Mouse (Mus musculus): Measurements from ENCODE around the gene E430018J23Rik. TPM values are rescaled to one million over a fixed set of nuclear protein-coding genes. Genes with fewer than 3 reads are reported as not detected.
A peak's percentile ranks its signal among the peaks of the same experiment; 100 is the strongest.

Gene E430018J23Rik
- polyA plus RNA-seq (2014; fragmentation: Nextera tagmentation; extraction: Ambion mirVana) = 5.5 and 6.2 TPM in 2 replicates

DNA sequence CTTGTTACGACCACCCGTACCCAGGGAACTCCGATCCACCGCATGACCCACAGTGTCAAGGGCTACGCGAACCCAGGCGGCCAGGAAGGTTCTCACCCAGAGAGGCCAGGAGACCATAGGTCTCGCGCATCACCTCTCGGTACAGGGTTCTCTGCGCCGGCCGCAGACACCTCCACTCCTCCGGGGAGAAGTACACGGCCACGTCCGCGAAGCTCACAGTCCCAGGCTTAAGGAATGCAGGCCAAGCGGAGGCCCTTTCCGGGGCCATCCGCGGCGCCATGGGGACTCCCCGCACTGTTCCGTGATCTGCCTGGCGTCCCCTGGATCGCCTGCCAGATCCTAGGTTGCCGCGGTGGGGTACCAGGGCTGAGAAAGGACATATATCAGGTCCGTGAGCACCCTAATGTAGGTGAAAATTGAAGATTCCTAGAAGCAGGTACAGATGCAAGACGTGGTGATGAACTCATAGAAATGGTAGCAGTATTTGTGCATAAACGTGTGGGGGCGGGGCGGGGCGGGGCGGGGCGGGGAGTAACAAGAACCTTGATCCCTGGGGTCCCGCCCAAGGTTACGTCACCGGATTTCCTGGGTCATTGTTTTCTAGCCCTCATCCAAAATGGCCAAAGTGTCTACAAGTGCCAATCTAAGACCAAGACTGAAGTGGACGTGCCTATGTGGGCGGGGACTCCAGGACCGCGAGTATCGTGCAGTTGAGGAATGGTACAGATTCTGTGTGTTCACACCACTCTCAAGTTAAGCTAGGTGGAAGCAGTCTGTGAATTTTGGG, at the start of gene E430018J23Rik:
Gene E430018J23Rik, minus strand, starts transcription at position 473 of the 787 bp plus-strand sequence.
- Histone ChIP-seq H3K36me3 (ENCODE audit: control insufficient read depth, insufficient read depth, low read length) (peaks cover 6% of the 10 kb centered on the region; the same call in 1 of the 2 replicates), H3K9ac (replicated peaks; ENCODE audit: low read length) (peak within 1 kb of the TSS; percentile 79), H3K4me3 (replicated peaks; ENCODE audit: low read depth, low read length) (peak within 1 kb of the TSS; percentile 69), H3K4me1 (ENCODE audit: control insufficient read depth, insufficient read depth, low read length) (peaks cover 14% of the 10 kb centered on the region), H3K27me3 (ENCODE audit: control insufficient read depth, insufficient read depth, low read length) (no peaks in the 10 kb centered on the region), H3K4me2 (ENCODE audit: low read length) (peak within 1 kb of the TSS; percentile 71), H3K9me3 (ENCODE audit: control insufficient read depth, low read length) (no peaks in the 10 kb centered on the region), H3K27ac (replicated peaks; ENCODE audit: low read depth, low read length) (peak within 1 kb of the TSS; percentile 88)
- DNase-seq (peak; percentile 99), ATAC-seq (ENCODE audit: low FRiP score, low TSS enrichment) (peak; percentile 90)
- WGBS = under 1% methylated on average over 45 of the region's 45 CpGs

DNA sequence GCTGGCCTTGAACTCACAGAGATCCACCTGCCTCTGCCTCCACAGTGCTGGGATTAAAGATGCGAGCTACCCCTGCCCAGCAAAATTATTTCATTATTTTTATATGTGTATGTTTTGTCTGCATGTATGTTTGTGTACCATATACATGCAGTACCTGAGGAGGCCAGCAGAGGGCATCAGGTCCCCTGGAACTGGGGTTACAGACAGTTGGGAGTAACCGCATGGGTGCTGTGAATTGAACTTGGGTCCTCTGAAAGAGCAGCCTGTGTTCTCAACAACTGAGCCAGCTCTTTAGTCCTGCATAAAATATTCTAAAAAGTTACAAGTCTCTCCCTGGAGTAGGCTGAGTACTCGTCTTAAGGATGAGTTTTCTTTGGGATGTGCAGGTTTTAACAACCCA, 44.3 kb upstream of the E430018J23Rik start:
- Histone ChIP-seq H3K4me3 (replicated peaks; ENCODE audit: low read depth, low read length) (no peak overlapping the region), H3K4me2 (ENCODE audit: low read length) (no peak overlapping the region), H3K27me3 (ENCODE audit: control insufficient read depth, insufficient read depth, low read length) (no peaks in the 10 kb centered on the region), H3K9me3 (ENCODE audit: control insufficient read depth, low read length) (peaks cover 5% of the 10 kb centered on the region; the same call in 1 of the 2 replicates), H3K36me3 (ENCODE audit: control insufficient read depth, insufficient read depth, low read length) (peaks cover 11% of the 10 kb centered on the region), H3K27ac (replicated peaks; ENCODE audit: low read depth, low read length) (no peak overlapping the region), H3K4me1 (ENCODE audit: control insufficient read depth, insufficient read depth, low read length) (no peaks in the 10 kb centered on the region), H3K9ac (replicated peaks; ENCODE audit: low read length) (no peak overlapping the region)
- DNase-seq (no peak), ATAC-seq (ENCODE audit: low FRiP score, low TSS enrichment) (no peak)
- WGBS = 84% methylated on average over 3 of the region's 3 CpGs

DNA sequence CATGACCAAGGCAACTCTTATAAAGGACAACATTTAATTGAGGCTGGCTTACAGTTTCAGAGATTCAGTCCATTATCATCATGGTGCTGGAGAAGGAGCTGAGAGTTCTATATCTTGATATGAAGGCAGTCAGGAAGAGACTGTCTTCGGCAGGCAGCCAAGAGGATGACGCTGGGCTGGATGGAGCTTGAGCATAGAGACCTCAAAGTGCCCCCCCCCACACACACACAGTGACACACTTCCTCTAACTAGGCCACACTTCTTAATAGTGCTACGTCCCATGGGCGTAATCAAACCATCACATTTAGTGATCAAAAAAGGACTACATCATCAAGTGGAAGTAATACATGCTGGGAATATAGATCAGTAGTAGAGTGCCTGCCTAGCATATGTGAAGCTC, 41.8 kb upstream of the E430018J23Rik start:
- H3K4me3 ChIP-seq (replicated peaks; ENCODE audit: low read depth, low read length) = no peak overlapping the region
- ATAC-seq (ENCODE audit: low FRiP score, low TSS enrichment) = no peak
- 94% methylated on average over 4 of the region's 4 CpGs for WGBS

DNA sequence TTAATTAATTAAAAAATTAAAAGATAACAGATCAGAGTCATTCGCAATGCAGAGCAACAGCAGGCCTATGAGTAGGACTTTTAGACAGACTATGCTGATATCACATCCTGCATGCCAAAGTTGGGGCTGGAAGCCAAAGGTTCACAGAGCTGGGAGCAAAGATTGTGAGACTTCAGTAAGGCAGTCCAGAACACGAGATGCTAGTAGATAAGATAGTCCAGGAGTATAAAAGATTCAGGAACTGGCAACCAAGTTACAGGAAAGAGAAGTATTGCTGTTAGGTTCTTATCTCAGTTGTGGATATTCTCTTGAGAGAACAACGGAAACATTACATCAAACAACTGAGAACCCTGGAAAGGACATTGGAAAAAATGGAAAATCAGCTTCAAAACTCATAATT, 32.9 kb upstream of the E430018J23Rik start:
- DNase-seq = no peak
- no peaks in the 10 kb centered on the region for H3K9me3 ChIP-seq (ENCODE audit: control insufficient read depth, low read length)
- 75% methylated on average over 3 of the region's 3 CpGs for WGBS

More for the DNA sequence above, 41.8 kb upstream of the E430018J23Rik start:
- H3K4me2 ChIP-seq (ENCODE audit: low read length) = no peak overlapping the region
- H3K27ac ChIP-seq (replicated peaks; ENCODE audit: low read depth, low read length) = no peak overlapping the region
- DNase-seq = no peak
- H3K9ac ChIP-seq (replicated peaks; ENCODE audit: low read length) = no peak overlapping the region
- no peaks in the 10 kb centered on the region for H3K27me3 ChIP-seq (ENCODE audit: control insufficient read depth, insufficient read depth, low read length)
- H3K36me3 ChIP-seq (ENCODE audit: control insufficient read depth, insufficient read depth, low read length) = no peaks in the 10 kb centered on the region
- peaks cover 5% of the 10 kb centered on the region; the same call in 1 of the 2 replicates for H3K9me3 ChIP-seq (ENCODE audit: control insufficient read depth, low read length)
- no peaks in the 10 kb centered on the region for H3K4me1 ChIP-seq (ENCODE audit: control insufficient read depth, insufficient read depth, low read length)

DNA sequence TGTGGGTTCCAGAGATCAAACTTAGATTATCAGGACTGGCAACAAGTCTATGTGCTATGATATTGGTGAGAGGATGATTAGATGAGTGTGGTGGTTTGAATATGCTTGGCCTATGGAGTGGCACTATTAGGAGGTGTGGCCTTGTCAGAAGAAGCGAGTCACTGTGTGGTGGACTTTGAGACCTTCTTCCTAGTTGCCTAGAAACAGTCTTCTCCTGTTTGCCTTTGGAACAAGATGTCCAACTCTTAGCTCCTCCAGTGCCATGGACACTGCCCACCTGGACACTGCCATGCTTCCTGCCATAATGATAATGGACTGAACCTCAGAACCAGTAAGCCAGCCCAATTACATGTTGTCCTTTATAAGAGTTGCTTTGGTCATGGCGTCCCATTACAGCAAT, 32.5 kb upstream of the E430018J23Rik start:
- DNase-seq (no peak), ATAC-seq (ENCODE audit: low FRiP score, low TSS enrichment) (no peak)
- H3K27ac ChIP-seq (replicated peaks; ENCODE audit: low read depth, low read length) = no peak overlapping the region
- H3K4me1 ChIP-seq (ENCODE audit: control insufficient read depth, insufficient read depth, low read length) = peaks cover 5% of the 10 kb centered on the region
- no peaks in the 10 kb centered on the region for H3K9me3 ChIP-seq (ENCODE audit: control insufficient read depth, low read length)
- no peak overlapping the region for H3K9ac ChIP-seq (replicated peaks; ENCODE audit: low read length)
- H3K4me3 ChIP-seq (replicated peaks; ENCODE audit: low read depth, low read length) = no peak overlapping the region
- H3K36me3 ChIP-seq (ENCODE audit: control insufficient read depth, insufficient read depth, low read length) = no peaks in the 10 kb centered on the region
- H3K27me3 ChIP-seq (ENCODE audit: control insufficient read depth, insufficient read depth, low read length) = 0 out of 2 replicates have a peak, but pooled peaks cover 3% of the 10 kb centered on the region
- H3K4me2 ChIP-seq (ENCODE audit: low read length) = no peak overlapping the region
- 92% methylated on average over 2 of the region's 2 CpGs for WGBS

More for the DNA sequence above, 32.9 kb upstream of the E430018J23Rik start:
- H3K4me1 ChIP-seq (ENCODE audit: control insufficient read depth, insufficient read depth, low read length) = peaks cover under 1% of the 10 kb centered on the region
- no peak overlapping the region for H3K4me3 ChIP-seq (replicated peaks; ENCODE audit: low read depth, low read length)
- H3K27ac ChIP-seq (replicated peaks; ENCODE audit: low read depth, low read length) = no peak overlapping the region
- ATAC-seq (ENCODE audit: low FRiP score, low TSS enrichment) = no peak
- no peak overlapping the region for H3K4me2 ChIP-seq (ENCODE audit: low read length)
- H3K9ac ChIP-seq (replicated peaks; ENCODE audit: low read length) = no peak overlapping the region
- H3K36me3 ChIP-seq (ENCODE audit: control insufficient read depth, insufficient read depth, low read length) = no peaks in the 10 kb centered on the region
- H3K27me3 ChIP-seq (ENCODE audit: control insufficient read depth, insufficient read depth, low read length) = 0 out of 2 replicates have a peak, but pooled peaks cover 3% of the 10 kb centered on the region

DNA sequence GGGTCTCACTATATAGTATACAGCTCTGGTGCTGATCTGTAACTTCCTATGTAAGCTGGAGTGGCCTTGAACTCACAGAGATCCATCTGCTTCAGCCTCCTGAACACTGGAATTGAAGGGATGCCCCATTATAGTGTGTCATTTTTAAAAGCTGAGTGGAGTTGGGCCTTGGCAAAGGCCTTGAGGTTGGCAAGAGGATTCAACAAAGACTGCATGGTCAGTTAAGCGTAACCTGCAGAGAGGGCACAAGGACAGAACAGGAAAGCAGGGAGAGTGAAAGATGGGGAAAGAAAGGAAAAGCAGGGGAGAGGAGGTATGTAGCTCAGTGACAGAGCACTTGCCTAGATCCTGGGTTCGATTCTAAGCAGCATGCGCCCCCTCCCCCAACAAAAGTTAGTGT, 31.9 kb upstream of the E430018J23Rik start:
- H3K4me1 ChIP-seq (ENCODE audit: control insufficient read depth, insufficient read depth, low read length) = peaks cover 6% of the 10 kb centered on the region
- H3K27me3 ChIP-seq (ENCODE audit: control insufficient read depth, insufficient read depth, low read length) = 0 out of 2 replicates have a peak, but pooled peaks cover 3% of the 10 kb centered on the region
- H3K9ac ChIP-seq (replicated peaks; ENCODE audit: low read length) = no peak overlapping the region
- DNase-seq = no peak
- no peak overlapping the region for H3K27ac ChIP-seq (replicated peaks; ENCODE audit: low read depth, low read length)
- no peak overlapping the region for H3K4me2 ChIP-seq (ENCODE audit: low read length)
- H3K36me3 ChIP-seq (ENCODE audit: control insufficient read depth, insufficient read depth, low read length) = no peaks in the 10 kb centered on the region
- ATAC-seq (ENCODE audit: low FRiP score, low TSS enrichment) = no peak
- no peak overlapping the region for H3K4me3 ChIP-seq (replicated peaks; ENCODE audit: low read depth, low read length)
- WGBS = 87% methylated on average over 3 of the region's 3 CpGs
- H3K9me3 ChIP-seq (ENCODE audit: control insufficient read depth, low read length) = no peaks in the 10 kb centered on the region

DNA sequence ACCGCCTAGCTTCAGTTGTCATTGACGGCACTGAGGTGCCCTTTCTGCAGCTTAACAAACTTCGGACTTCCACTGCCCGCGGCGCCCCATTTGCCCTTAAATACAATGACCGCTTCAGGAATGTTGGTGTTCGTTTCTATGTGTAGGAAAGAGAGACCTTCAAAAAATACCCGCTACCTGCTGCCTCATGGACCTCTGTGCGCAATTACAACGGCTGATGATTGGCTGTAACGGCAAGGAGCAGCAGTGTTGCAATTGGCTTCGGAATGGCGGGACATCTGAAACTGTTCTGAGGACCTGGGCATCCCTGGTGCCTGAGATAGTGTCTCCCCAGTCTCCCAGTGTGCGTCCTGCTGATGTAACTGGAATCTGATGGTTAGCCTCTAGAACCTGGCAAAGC, 28.8 kb upstream of the E430018J23Rik start:
- H3K4me2 ChIP-seq (ENCODE audit: low read length) = peak overlapping the region; percentile 90
- peak overlapping the region; percentile 88; the same call in 1 of the 2 replicates for H3K9ac ChIP-seq (replicated peaks; ENCODE audit: low read length)
- ATAC-seq (ENCODE audit: low FRiP score, low TSS enrichment) (peak; percentile 77), DNase-seq (peak; percentile 77)
- no peaks in the 10 kb centered on the region for H3K9me3 ChIP-seq (ENCODE audit: control insufficient read depth, low read length)
- H3K27me3 ChIP-seq (ENCODE audit: control insufficient read depth, insufficient read depth, low read length) = 0 out of 2 replicates have a peak, but pooled peaks cover 3% of the 10 kb centered on the region
- peak overlapping the region; percentile 81 for H3K27ac ChIP-seq (replicated peaks; ENCODE audit: low read depth, low read length)
- peak overlapping the region; percentile 83 for H3K4me3 ChIP-seq (replicated peaks; ENCODE audit: low read depth, low read length)
- H3K4me1 ChIP-seq (ENCODE audit: control insufficient read depth, insufficient read depth, low read length) = peaks cover 6% of the 10 kb centered on the region
- H3K36me3 ChIP-seq (ENCODE audit: control insufficient read depth, insufficient read depth, low read length) = peaks cover 18% of the 10 kb centered on the region
- WGBS = 1% methylated on average over 15 of the region's 15 CpGs

DNA sequence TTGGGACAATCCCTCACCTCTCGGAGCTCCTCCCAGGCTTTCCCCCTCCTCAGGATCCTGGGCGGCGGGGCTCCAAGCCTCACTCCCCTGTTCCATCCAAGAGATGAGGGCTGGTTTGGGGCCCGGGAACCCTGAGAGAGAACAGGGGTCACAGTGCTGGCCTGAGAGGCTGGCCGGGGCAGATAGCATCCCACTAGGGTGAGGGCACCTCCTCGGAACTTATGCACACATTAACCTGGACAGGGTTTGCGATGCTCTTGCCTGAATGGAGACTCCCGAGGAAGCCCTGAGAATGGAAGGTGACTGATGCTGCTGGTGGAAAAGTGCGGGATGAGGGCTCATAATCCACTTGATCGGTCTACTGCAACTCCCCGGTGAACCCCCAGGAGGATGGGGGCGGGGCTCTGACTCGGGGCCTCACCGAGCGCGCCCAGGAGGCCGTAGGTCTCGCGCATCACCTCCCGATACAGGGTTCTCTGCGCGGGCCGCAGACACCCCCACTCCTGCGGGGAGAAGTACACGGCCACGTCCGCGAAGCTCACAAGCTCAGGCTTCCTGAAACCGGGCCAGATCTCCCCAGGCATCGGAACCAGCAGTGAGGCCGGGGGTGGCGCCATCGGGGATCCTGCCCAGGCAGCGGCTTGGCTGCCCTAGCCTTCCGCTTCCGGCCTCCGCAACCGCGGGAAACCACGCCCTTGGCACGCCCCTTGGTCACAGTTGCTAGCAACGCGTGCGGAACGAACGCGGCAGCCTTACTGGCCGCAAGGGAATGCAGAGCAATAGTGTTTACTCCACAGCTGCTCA, 28.2 kb upstream of the E430018J23Rik start, which contains the start of gene Zfp688:
Gene Zfp688, minus strand, starts transcription at position 681 of the 804 bp plus-strand sequence.
- DNase-seq (peak; percentile 95), ATAC-seq (ENCODE audit: low FRiP score, low TSS enrichment) (peak; percentile 89)
- Histone ChIP-seq H3K9ac (replicated peaks; ENCODE audit: low read length) (peak within 1 kb of the TSS; percentile 88), H3K4me2 (ENCODE audit: low read length) (peak within 1 kb of the TSS; percentile 90), H3K36me3 (ENCODE audit: control insufficient read depth, insufficient read depth, low read length) (peaks cover 18% of the 10 kb centered on the region), H3K4me3 (replicated peaks; ENCODE audit: low read depth, low read length) (peak within 1 kb of the TSS; percentile 83), H3K27ac (replicated peaks; ENCODE audit: low read depth, low read length) (peak within 1 kb of the TSS; percentile 81), H3K27me3 (ENCODE audit: control insufficient read depth, insufficient read depth, low read length) (0 out of 2 replicates have a peak, but pooled peaks cover 3% of the 10 kb centered on the region), H3K4me1 (ENCODE audit: control insufficient read depth, insufficient read depth, low read length) (peaks cover 6% of the 10 kb centered on the region), H3K9me3 (ENCODE audit: control insufficient read depth, low read length) (no peaks in the 10 kb centered on the region)
- WGBS = under 1% methylated on average over 48 of the region's 48 CpGs
